Mouse (Mus musculus) erythroblast, embryonic 14.5 days (primary cell): ENCODE results near the gene Tbc1d2. TPM values are rescaled to one million over a fixed set of nuclear protein-coding genes. Genes with fewer than 3 reads are reported as not detected.

Experiments
- H3K27me3 ChIP-seq: 2 replicates; pipeline ENCODE4 v1.6.1; 2012; ENCODE audit warnings: inconsistent platforms; ENCODE audit not compliant: control insufficient read depth
- H3K36me3 ChIP-seq: 2 replicates; pipeline ENCODE4 v1.6.1; 2012; ENCODE audit warnings: mild to moderate bottlenecking, inconsistent platforms; ENCODE audit not compliant: control insufficient read depth
- H3K4me1 ChIP-seq: 2 replicates; pipeline ENCODE4 v1.6.1; 2012; ENCODE audit warnings: inconsistent platforms; ENCODE audit not compliant: control insufficient read depth
- H3K4me3 ChIP-seq: replicated peaks from 2 replicates; pipeline ENCODE3; 2012; ENCODE audit warnings: moderate library complexity, mild to moderate bottlenecking, inconsistent platforms
- H3K9me3 ChIP-seq: 2 replicates; pipeline ENCODE4 v1.6.1; 2012; ENCODE audit warnings: low read length, inconsistent platforms, mixed read lengths; ENCODE audit not compliant: control insufficient read depth
- GATA1 ChIP-seq: IDR thresholded peaks from 2 replicates; pipeline ENCODE4 v1.6.1; 2012; ENCODE audit warnings: low read length, inconsistent platforms, mixed read lengths
- TAL1 ChIP-seq: IDR thresholded peaks from 3 replicates; pipeline ENCODE4 v1.6.1; 2012; ENCODE audit warnings: low read length, inconsistent platforms, mixed read lengths
- polyA plus RNA-seq: library from polyadenylated mRNA; stranded (reverse); fragments of >175 nt; gene quantifications from 2 replicates; pipeline ENCODE4 v1.2.3, GENCODE M21; 2012

Gene Tbc1d2
- polyA plus RNA-seq, 1 experiment: 0.03 TPM

DNA sequence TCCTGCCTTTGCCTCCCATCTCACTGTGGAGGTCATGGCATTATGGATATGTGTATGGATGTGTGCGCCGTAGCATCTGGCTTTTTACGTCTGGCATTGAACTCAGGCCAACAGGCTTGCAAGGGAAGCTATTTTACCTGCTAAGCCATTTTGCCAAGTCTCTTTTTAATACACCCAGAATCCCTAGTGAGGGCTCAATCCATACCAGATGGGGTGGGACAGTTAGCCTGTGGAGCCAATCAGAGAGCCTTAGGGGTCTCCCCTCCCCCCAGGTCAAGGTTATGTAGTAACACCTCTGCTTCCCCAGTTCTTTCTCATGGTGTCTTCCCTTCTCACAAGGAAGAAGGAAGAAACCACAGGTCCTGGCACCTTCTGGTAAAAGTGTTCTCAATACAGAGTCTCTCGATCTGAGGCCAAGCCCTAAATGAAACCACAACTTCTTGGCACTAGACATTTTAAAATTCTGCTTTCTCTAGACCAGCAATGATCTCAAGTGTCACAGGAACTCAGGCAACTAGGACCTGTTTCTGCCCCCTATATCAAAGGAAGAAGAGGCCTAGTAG, 84.5 kb downstream of the Tbc1d2 start:
- Histone ChIP-seq H3K36me3 (no peaks in the 10 kb centered on the region), H3K4me3 (no peak overlapping the region), H3K9me3 (no peaks in the 10 kb centered on the region), H3K4me1 (peaks cover 9% of the 10 kb centered on the region), H3K27me3 (no peaks in the 10 kb centered on the region)
- no peak for TF ChIP-seq TAL1
- no peak for TF ChIP-seq GATA1

DNA sequence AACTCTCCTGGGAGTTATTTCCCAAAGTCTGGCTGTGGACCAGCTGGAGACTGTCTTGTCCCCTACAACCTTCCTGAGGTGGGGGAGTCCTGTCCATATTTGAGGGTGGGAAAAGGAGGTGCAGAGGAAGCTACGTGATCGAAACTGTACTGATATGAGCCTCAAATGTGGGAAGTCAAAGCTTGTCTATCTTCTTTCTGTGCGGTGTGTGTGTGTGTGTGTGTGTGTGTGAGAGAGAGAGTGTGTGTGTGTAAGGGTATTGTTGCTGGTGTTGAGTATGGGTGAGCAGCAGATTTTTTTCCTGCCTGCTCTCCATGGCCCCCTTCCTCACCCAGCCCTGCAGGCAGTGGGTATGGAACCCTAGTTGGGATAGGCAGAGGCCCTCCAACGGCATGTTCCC, 85.8 kb downstream of the Tbc1d2 start:
- peaks cover 10% of the 10 kb centered on the region for H3K4me1 ChIP-seq
- H3K27me3 ChIP-seq: no peaks in the 10 kb centered on the region
- no peak overlapping the region for H3K4me3 ChIP-seq
- no peaks in the 10 kb centered on the region for H3K9me3 ChIP-seq
- no peaks in the 10 kb centered on the region for H3K36me3 ChIP-seq
- TF ChIP-seq TAL1: no peak
- no peak for TF ChIP-seq GATA1

DNA sequence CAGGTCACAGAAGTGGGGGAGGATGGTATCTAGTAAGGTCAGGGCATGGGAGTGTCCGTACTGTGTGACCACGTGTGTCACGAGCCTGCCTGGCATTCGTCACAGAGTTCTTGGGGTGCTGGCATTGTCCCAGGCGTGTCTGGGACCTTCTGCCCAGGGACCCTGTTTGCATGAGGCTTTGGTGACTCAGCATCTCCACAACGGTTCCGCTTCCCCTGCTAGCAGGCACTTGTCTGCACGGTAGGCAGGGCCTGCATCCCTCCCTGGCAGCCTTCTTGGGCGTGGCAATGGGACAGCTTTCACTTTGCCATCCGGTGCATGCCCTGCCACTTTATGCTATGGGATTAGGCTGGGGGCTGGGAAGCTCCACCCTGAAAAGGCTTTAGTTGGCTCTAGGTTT, 86.2 kb downstream of the Tbc1d2 start:
- Histone ChIP-seq H3K9me3 (no peaks in the 10 kb centered on the region), H3K4me3 (no peak overlapping the region), H3K4me1 (peaks cover 13% of the 10 kb centered on the region), H3K27me3 (no peaks in the 10 kb centered on the region), H3K36me3 (no peaks in the 10 kb centered on the region)
- TF ChIP-seq GATA1 (no peak), TAL1 (no peak)

DNA sequence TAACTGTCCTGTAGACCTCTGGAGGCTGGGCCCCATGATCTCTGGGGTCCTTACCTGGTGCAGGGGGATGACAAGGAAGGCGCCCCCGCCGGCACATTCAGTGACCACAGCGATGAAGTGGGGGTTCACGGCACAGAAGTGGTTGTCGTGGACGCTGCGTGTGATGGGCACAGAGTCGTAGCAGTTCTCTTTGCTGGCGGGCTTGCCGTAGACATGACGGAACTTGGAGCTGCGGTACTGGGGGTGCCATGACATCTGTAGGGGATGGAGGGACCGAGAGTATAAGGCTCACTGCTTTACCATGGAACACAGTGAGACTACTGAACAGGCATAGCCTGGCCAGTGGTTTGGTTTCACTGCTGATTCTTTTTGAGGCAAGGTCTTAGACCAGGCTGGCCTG, 87.2 kb downstream of the Tbc1d2 start:
- no peak overlapping the region for H3K4me3 ChIP-seq
- no peaks in the 10 kb centered on the region for H3K9me3 ChIP-seq
- peaks cover 17% of the 10 kb centered on the region for H3K4me1 ChIP-seq
- no peaks in the 10 kb centered on the region for H3K27me3 ChIP-seq
- no peaks in the 10 kb centered on the region for H3K36me3 ChIP-seq
- TF ChIP-seq TAL1 (no peak), GATA1 (no peak)

DNA sequence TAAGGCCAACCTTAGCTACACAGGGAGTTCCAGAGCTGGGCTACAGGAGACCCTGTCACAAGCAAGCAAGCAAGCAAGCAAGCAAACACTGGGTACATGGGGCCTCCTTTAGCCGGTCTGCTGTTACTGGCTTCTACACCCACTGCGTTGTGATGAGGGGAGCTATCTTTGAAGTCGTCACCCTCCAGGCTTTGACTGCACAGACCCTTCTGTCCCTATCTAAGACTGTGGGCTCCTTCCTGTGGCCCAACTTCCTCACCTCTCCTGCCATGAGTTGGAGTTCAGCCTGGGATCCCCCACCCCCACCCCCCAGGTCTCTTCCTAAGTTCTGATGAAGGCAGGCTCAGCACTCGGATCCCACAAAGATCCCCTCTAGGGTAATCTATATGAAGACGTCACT, 88.0 kb downstream of the Tbc1d2 start:
- peaks cover 17% of the 10 kb centered on the region for H3K4me1 ChIP-seq
- no peaks in the 10 kb centered on the region for H3K27me3 ChIP-seq
- H3K36me3 ChIP-seq: no peaks in the 10 kb centered on the region
- no peak for TF ChIP-seq TAL1
- no peak for TF ChIP-seq GATA1
- H3K4me3 ChIP-seq: no peak overlapping the region
- H3K9me3 ChIP-seq: no peaks in the 10 kb centered on the region

DNA sequence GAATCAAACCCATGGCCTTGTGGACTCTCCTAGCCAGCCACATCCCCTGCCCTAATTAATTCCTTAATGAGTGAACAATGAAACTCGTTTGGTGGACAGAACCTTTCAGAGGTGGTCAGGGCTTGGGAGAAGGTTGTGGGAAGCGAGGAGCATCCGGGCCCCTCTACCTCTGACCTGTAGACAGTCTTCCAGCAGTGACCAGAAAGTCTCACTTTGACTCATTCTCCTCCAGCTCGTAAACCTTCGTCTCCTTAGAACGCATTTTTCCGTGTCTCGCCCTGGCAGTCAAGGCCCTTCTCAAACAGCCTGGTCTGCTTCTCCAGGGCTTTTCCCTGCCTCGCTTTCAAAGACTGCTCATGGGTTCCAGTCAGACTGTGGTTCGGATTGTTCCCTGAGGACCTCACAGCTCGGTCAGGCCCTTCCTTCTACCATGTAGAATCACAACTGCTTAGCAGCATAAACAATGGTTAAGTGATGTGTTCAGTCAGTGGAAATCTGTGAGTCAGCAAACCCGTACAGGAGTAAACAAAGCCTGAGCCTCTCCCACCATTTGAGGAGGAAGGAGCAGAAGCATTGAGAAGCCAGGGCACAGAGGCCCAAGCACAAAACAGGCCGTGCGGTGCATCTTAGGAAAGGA, 89.8 kb downstream of the Tbc1d2 start:
- Histone ChIP-seq H3K27me3 (no peaks in the 10 kb centered on the region), H3K9me3 (no peaks in the 10 kb centered on the region), H3K4me3 (no peak overlapping the region), H3K4me1 (peaks cover 17% of the 10 kb centered on the region), H3K36me3 (no peaks in the 10 kb centered on the region)
- TF ChIP-seq GATA1: no peak
- no peak for TF ChIP-seq TAL1

DNA sequence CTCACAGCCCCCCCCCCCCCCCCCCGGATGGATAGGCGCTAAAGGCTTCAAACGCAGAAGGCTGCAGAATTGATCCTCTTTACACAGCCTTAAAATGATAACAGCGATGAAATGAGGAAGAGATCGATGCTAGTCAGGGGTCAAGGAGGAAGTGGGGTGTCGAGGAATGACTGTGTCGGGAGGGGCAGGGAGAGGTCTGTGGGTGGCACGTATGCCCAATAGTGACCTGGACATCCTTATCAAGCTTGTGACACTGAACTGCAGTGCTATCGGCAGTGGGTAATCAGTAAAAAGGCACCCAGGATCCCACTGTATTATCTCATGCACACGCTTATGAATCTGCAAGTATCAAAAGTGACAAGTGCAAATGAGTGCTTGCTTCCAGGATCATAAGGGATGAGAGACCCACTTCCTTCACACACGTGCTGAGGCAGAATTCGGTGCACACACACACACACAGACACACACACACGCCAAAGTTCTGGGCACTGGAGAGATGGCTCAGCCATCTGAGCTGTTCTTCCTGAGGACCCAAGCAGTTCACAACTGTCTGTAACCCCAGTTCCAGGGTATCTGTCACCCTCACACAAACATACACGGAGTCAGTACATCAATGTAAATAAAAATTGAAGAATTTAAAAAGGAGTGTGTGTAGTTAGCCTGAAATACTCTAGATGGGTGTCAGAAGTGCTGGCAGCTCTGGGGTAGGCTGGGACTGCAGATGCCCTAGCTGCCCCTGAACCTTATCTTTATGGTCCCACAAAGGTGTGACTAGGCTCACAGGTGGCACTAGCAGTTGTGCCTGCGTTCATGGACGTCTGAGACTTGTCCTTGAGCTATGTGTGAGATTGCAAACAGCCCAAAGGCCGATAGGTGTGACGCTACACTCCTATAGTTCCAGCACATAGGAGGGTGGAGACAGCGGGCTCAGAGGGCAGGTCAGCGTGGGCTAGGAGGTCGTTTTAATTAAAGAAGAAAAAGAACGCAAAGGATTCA, 91.0 kb downstream of the Tbc1d2 start:
- H3K36me3 ChIP-seq: no peaks in the 10 kb centered on the region
- H3K27me3 ChIP-seq: no peaks in the 10 kb centered on the region
- peaks cover 12% of the 10 kb centered on the region for H3K4me1 ChIP-seq
- TF ChIP-seq TAL1 (no peak), GATA1 (no peak)
- H3K9me3 ChIP-seq: no peaks in the 10 kb centered on the region
- H3K4me3 ChIP-seq: no peak overlapping the region

DNA sequence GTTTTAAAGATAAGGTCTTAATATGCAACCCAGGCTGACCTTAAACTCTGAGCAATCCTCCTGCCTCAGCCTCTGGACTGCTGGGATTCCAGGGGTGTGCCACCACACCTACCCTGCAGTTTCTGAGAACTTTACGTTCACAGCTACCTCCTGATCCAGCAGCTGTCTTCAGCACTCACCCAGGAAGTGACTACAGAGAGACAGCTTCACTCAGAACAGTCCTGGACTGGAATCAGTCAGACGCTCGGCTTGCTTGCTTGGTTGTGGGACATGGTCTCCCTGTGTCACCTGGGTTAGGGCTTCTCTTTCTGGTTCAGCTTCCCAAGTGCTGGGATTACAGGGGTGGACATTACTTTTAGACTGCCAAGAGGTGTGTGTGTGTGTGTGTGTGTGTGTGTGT, 93.1 kb downstream of the Tbc1d2 start:
- Histone ChIP-seq H3K4me1 (peaks cover 8% of the 10 kb centered on the region), H3K4me3 (no peak overlapping the region), H3K9me3 (no peaks in the 10 kb centered on the region), H3K36me3 (no peaks in the 10 kb centered on the region), H3K27me3 (no peaks in the 10 kb centered on the region)
- TF ChIP-seq GATA1: no peak
- no peak for TF ChIP-seq TAL1

DNA sequence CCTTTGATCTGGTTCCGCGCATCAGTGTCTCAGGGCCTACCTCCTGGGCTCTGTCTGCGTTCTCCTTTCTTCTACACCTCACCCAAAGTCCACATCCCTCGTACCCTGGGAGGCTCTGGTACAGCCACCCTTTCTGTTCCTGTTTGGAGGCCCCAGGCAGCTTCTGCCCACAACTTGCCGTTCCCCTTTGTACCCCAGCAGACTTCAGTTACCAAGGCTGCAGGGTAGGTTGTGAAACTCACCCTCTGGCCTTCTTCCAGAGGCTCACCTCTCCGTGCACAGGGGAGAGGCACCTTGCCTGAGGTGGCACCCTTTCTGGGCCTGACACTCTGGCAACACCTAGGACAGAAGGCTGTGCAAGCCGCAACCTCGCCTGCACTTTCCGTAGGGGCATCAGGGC, 94.2 kb downstream of the Tbc1d2 start:
- Histone ChIP-seq H3K4me1 (peaks cover 8% of the 10 kb centered on the region), H3K4me3 (no peak overlapping the region), H3K9me3 (no peaks in the 10 kb centered on the region), H3K36me3 (no peaks in the 10 kb centered on the region), H3K27me3 (no peaks in the 10 kb centered on the region)
- TF ChIP-seq TAL1 (no peak), GATA1 (no peak)

Other genes starting within 250 kb of the Tbc1d2 start
- 36.9 and 40.4 TPM in 2 replicates for gene Hemgn, start 236.7 kb downstream of the Tbc1d2 start, polyA plus RNA-seq
- gene Anp32b, start 199.3 kb downstream of the Tbc1d2 start, polyA plus RNA-seq: 431 and 451 TPM in 2 replicates
- 7.2 and 7.6 TPM in 2 replicates for gene Nans, start 161.0 kb downstream of the Tbc1d2 start, polyA plus RNA-seq
- 0.03 and 0.38 TPM in 2 replicates for gene Trim14, start 114.1 kb downstream of the Tbc1d2 start, polyA plus RNA-seq
- gene Coro2a, start 48.0 kb downstream of the Tbc1d2 start, polyA plus RNA-seq: 0.12 and 0.21 TPM in 2 replicates